Mouse (Mus musculus): ENCODE data around the gene Znhit2.

GRCm38 (mm10) chr19:6104476-6104875, 43.5 kb downstream of the Znhit2 start:
- TF ChIP-seq CTCF (IDR thresholded peaks at IDR 0.05; ENCODE audit: borderline replicate concordance, extremely low read depth, insufficient read depth, insufficient read length), result no peak
- no peak for TF ChIP-seq POLR2A (IDR thresholded peaks at IDR 0.05; ENCODE audit: borderline replicate concordance, extremely low read depth, insufficient read depth, insufficient read length, poor library complexity, severe bottlenecking)

Measured in brain, embryonic 14.5 days (tissue).